Mouse (Mus musculus): Measurements from ENCODE around the gene Ncstn. TPM values are rescaled to one million over a fixed set of nuclear protein-coding genes. Genes with fewer than 3 reads are reported as not detected.

The Ncstn gene
- total and polyA plus RNA-seq, 3 experiments: 15.0 to 56.1 (median 24.5) TPM

GRCm38 (mm10) chr1:172027809-172028102 lies 54.8 kb downstream of the Ncstn start:
- DNase-seq (ENCODE audit: extremely low read depth): no peak
- no peaks in the 10 kb centered on the region for H3K9me3 ChIP-seq (replicated peaks; ENCODE audit: low read length)
- in situ Hi-C loops (cut with MboI; ENCODE audit: low pct_ligation_motif_present, low pct_unique_long_range_greater_than_20kb, low sequenced_read_pairs) (loop anchor here (25.0 kb wide), 1 partner anchor 285 kb away; no protein-coding TSS in a partner anchor), dilution Hi-C loops (cut with MboI; ENCODE audit: extremely low pct_ligation_motif_present, extremely low pct_unique_long_range_greater_than_20kb, low sequenced_read_pairs) (no loop called here)
- H3K27me3 ChIP-seq (replicated peaks): no peaks in the 10 kb centered on the region
- TF ChIP-seq PAX5 (IDR thresholded peaks at IDR 0.05; ENCODE audit: low read length): no peak
- TF ChIP-seq RAD21 (IDR thresholded peaks at IDR 0.05; ENCODE audit: low read depth, low read length): no peak
- no peak for TF ChIP-seq HCFC1 (IDR thresholded peaks at IDR 0.05; ENCODE audit: low read depth, low read length)
- TF ChIP-seq E2F4 (IDR thresholded peaks at IDR 0.05; ENCODE audit: insufficient replicate concordance, low read depth, low read length): no peak
- no peak for TF ChIP-seq EP300 (IDR thresholded peaks at IDR 0.05; ENCODE audit: low read length)
- no peak for TF ChIP-seq MYC (IDR thresholded peaks at IDR 0.05; ENCODE audit: low read depth, low read length)
- TF ChIP-seq SIN3A (IDR thresholded peaks at IDR 0.05; ENCODE audit: low read length): no peak
- TF ChIP-seq MXI1 (IDR thresholded peaks at IDR 0.05; ENCODE audit: low read depth, low read length): no peak
- no peak for TF ChIP-seq TBP (conservative IDR thresholded peaks at IDR 0.05; ENCODE audit: low read depth, low read length)
- no peak for TF ChIP-seq POLR2AphosphoS2 (IDR thresholded peaks at IDR 0.05; ENCODE audit: low read depth, low read length)
- no peak for TF ChIP-seq CTCF (conservative IDR thresholded peaks at IDR 0.05 in 1 of 2, IDR thresholded peaks at IDR 0.05 in 1 of 2; ENCODE audit: low read depth in 2 of 2, low read length in 2 of 2)
- TF ChIP-seq NRF1 (IDR thresholded peaks at IDR 0.05; ENCODE audit: low read depth, low read length): no peak
- no peak for TF ChIP-seq KAT2A (IDR thresholded peaks at IDR 0.05; ENCODE audit: insufficient replicate concordance, low read length)
- no peak for TF ChIP-seq GABPA (IDR thresholded peaks at IDR 0.05; ENCODE audit: insufficient replicate concordance, low read depth, low read length)
- TF ChIP-seq USF2 (conservative IDR thresholded peaks at IDR 0.05; ENCODE audit: low read depth, low read length): no peak
- no peak for TF ChIP-seq ZKSCAN1 (IDR thresholded peaks at IDR 0.05; ENCODE audit: borderline replicate concordance, low read depth, low read length)
- no peak for TF ChIP-seq MAZ (IDR thresholded peaks at IDR 0.05; ENCODE audit: low read depth, low read length)
- TF ChIP-seq MEF2A (IDR thresholded peaks at IDR 0.05; ENCODE audit: borderline replicate concordance, low read depth, low read length): no peak
- no peak for TF ChIP-seq UBTF (IDR thresholded peaks at IDR 0.05; ENCODE audit: low read depth, low read length)
- TF ChIP-seq ETS1 (conservative IDR thresholded peaks at IDR 0.05; ENCODE audit: low read depth, low read length): no peak
- H3K4me3 ChIP-seq (replicated peaks in 1 of 3; ENCODE audit: low read depth in 2 of 3, low read length in 2 of 3, poor library complexity in 1 of 3): peak overlapping the region in 1 of 3 experiments; percentile 83
- peak overlapping the region; percentile 21 for H3K4me2 ChIP-seq (ENCODE audit: insufficient read depth, low read depth, poor library complexity, severe bottlenecking)
- H3K9ac ChIP-seq (ENCODE audit: insufficient read depth, low read depth): peak overlapping the region; percentile 45
- no peak overlapping the region for H3K27ac ChIP-seq (ENCODE audit: insufficient read depth, low read depth)
- peaks cover 7 to 34% of the 10 kb centered on the region in 2 experiments; a peak in 3 of 4 replicates for H3K4me1 ChIP-seq (ENCODE audit: control insufficient read depth in 1 of 2, insufficient read depth in 2 of 2)
- peaks cover 0 to 4% of the 10 kb centered on the region in 2 experiments for H3K36me3 ChIP-seq (replicated peaks in 1 of 2; ENCODE audit: control insufficient read depth in 1 of 2, insufficient read depth in 1 of 2, low read length in 1 of 2)
- H3K79me2 ChIP-seq (replicated peaks; ENCODE audit: control insufficient read depth, extremely low read depth, insufficient read depth, poor library complexity, severe bottlenecking): no peaks in the 10 kb centered on the region

All from CH12.LX (cell line).